Mouse (Mus musculus): ENCODE measurements at regions not wholly inside any gene's neighbourhood (a gene's known extent, or its start where the extent isn't known, plus 50 kb on each side); places are given as distances from the start of the nearest gene placed in this dataset.

DNA sequence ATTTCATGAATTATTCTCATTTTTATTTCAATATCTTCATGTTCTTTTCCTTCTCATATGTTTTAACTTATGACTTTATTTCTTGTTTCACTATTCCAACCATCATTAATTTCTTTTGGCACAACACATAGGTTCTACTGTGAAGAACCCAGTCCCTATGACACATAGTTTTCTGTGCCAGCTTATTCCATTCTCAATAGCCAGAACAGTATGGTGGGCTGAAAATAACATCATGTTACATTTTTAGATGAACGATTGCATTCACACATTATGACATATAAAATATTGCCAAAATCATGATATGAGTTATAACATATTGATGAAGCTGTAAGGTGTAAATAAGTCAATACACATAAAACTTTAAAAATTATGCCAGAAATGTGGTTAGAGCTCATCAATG lies 982.4 kb downstream of the Gsdmc2 start:
- H3K79me2 ChIP-seq (ENCODE audit: inconsistent target), result no peaks in the 10 kb centered on the region
- H3K36me3 ChIP-seq (ENCODE audit: inconsistent target), result no peaks in the 10 kb centered on the region
- 100% methylated on average over 1 of the region's 1 CpGs for WGBS (ENCODE audit: missing documents)
- no peak overlapping the region for H3K27ac ChIP-seq
- no peak overlapping the region for H3K4me3 ChIP-seq (ENCODE audit: inconsistent target)

DNA sequence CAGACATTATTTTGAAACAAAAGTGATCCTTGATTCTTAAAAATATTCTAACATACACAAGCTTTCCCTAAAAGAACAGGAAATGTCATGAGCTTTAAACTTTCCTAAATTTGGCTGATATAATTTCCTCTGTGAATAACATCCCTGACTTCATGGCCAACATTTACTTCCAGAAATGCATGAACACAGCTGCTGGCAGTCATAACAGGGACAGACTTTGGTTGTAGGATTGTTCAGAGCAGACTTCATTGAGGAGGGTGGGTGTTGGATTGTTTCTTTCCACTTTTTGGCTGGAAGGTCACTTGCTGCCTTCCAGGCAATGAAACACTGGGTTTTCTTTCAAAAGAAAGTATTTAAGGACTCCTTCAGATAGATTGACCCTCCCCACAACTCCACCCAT lies 983.6 kb downstream of the Gsdmc2 start:
- no peak overlapping the region for H3K4me3 ChIP-seq (ENCODE audit: inconsistent target)
- no peak overlapping the region for H3K27ac ChIP-seq

DNA sequence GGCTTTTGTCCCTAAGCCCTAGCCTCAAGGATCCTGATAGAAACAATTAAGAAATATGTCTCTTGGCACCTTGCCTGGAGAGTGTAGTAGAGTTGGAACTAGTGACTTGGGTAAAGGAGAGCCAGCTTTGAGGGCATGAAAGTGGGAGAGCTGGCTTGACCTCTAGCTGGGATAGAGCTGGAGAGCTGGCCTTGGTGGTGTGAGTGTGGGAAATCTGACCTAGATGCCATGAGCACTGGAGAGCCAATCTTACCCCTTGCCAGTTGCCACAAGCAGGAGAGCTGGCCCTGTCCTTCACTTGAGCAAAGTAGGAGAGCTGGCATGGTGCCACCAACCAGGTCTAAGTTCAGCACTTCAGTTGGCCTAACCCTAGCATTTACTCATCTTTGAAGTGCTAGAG lies 995.7 kb downstream of the Gsdmc2 start:
- Histone ChIP-seq H3K4me3 (ENCODE audit: inconsistent target) (no peak overlapping the region), H3K27ac (no peak overlapping the region), H3K36me3 (ENCODE audit: inconsistent target) (no peaks in the 10 kb centered on the region), H3K79me2 (ENCODE audit: inconsistent target) (no peaks in the 10 kb centered on the region)

More for the DNA sequence above, 983.6 kb downstream of the Gsdmc2 start:
- H3K36me3 ChIP-seq (ENCODE audit: inconsistent target), result no peaks in the 10 kb centered on the region
- no peaks in the 10 kb centered on the region for H3K79me2 ChIP-seq (ENCODE audit: inconsistent target)

DNA sequence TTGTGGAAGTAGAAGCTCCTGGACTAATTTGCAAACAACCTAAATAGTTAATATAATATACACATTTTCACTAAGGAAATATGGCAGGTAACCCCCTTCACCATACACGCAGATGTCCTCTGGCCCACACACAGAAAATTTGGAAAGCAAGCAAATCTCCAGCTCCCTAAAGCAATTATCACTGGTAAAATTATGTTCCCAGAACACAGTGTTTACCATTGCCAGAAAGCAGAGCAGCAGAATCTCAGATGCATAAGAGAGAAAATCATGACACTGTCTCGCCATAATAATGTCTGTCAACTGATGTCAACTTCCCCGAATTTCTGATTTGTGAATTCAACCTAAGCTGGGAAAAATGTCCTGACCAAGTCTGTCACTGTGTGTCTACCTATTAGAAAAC lies 999.1 kb downstream of the Gsdmc2 start:
- WGBS (ENCODE audit: missing documents), result 86% methylated on average over 3 of the region's 3 CpGs
- H3K27ac ChIP-seq, result no peak overlapping the region
- H3K36me3 ChIP-seq (ENCODE audit: inconsistent target), result no peaks in the 10 kb centered on the region

DNA sequence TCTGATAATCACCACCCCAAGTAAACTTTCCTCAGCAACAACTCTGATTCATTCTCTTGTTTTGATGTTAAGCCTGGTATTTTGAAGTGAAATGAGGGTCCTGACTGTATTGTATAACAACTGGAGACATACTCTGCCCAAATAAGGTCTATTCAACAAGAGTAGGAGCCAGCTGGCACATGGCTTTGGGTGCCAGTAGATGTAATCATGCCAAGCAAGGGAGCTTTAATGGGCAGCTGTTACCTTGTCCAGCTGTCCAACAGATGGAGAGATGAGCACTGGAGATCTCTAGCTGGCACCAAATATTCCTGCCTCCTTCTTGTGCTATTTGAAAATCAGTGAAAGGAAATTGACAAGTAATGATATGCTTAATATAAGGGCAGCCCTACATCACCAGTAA lies 1019.4 kb downstream of the Gsdmc2 start:
- Histone ChIP-seq H3K79me2 (ENCODE audit: inconsistent target) (no peaks in the 10 kb centered on the region), H3K36me3 (ENCODE audit: inconsistent target) (no peaks in the 10 kb centered on the region), H3K4me3 (ENCODE audit: inconsistent target) (no peak overlapping the region), H3K27ac (no peak overlapping the region)

More for the DNA sequence above, 999.1 kb downstream of the Gsdmc2 start:
- Histone ChIP-seq H3K79me2 (ENCODE audit: inconsistent target) (no peaks in the 10 kb centered on the region), H3K4me3 (ENCODE audit: inconsistent target) (no peak overlapping the region)

DNA sequence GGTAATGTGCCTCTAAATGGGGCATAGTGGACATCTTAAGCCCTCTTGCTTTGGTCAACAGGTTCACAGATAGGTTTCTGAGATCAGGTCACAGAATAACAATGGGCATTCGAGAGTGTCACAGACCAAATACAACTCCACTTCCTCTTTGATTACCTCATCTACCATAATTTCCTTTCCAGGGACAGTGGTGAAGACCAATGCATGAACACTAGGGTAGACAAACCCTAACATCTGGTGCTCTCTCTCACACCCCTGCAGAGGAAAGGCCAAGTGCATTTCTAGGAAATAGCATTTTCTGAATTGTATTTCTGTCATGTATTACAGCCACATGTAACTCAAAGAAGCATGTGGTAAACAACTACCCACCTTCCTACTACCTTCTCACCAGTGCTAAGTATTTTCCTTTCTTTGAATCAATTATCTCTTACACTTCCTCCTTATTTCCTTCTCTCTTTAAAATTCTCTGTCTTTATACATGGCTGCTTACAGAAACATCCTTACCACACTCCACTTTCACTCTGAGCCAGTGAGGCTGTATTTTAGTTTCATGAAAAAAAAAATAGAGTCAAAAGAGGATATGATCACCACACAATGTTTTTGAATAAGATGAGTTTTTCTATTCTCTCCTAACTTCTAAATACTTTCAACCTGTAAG lies 1021.0 kb downstream of the Gsdmc2 start:
- H3K79me2 ChIP-seq (ENCODE audit: inconsistent target), result no peaks in the 10 kb centered on the region
- no peaks in the 10 kb centered on the region for H3K36me3 ChIP-seq (ENCODE audit: inconsistent target)
- WGBS (ENCODE audit: missing documents), result 17% methylated on average over 1 of the region's 1 CpGs
- no peak overlapping the region for H3K27ac ChIP-seq
- H3K4me3 ChIP-seq (ENCODE audit: inconsistent target), result no peak overlapping the region

DNA sequence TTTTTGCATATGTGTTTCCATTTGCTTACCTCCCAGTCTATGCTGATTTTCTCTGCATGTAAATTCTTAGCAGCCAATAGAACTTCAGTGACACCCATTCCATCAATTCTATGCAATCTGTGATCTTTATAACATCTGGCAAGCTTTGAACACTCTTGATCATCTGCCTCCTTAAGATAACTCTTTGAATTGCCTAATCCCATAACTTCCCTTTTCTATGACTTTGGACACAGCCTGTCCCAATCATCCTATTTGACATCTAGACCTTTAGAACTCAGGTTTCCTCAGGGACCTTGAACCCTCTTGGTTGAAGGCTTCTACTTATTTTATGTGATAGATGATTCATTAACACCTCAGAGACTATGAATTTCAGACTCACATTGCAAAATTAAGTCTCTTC lies 1022.7 kb downstream of the Gsdmc2 start:
- Histone ChIP-seq H3K36me3 (ENCODE audit: inconsistent target) (no peaks in the 10 kb centered on the region), H3K27ac (no peak overlapping the region), H3K79me2 (ENCODE audit: inconsistent target) (no peaks in the 10 kb centered on the region), H3K4me3 (ENCODE audit: inconsistent target) (no peak overlapping the region)

DNA sequence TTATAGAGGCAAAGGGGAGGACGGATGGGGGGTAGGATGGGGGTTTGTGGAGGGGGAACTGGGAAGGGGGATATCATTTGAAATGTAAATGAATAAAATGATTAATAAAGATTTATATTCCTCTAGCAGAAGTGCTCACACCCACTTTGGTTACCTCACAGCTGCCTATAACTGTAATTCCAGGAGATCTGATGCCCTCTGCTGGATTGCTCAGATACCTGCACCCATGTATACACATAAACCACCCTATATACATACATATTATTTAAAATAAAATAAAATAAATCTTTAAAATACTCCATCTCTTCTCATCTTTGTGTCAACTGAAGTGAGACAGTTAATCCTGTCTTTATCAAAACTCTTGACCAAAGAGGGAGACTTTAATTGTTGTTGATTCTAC lies 1031.9 kb downstream of the Gsdmc2 start:
- Histone ChIP-seq H3K79me2 (ENCODE audit: inconsistent target) (no peaks in the 10 kb centered on the region), H3K4me3 (ENCODE audit: inconsistent target) (no peak overlapping the region), H3K27ac (no peak overlapping the region), H3K36me3 (ENCODE audit: inconsistent target) (no peaks in the 10 kb centered on the region)
- WGBS (ENCODE audit: missing documents), result 88% methylated on average over 1 of the region's 1 CpGs

DNA sequence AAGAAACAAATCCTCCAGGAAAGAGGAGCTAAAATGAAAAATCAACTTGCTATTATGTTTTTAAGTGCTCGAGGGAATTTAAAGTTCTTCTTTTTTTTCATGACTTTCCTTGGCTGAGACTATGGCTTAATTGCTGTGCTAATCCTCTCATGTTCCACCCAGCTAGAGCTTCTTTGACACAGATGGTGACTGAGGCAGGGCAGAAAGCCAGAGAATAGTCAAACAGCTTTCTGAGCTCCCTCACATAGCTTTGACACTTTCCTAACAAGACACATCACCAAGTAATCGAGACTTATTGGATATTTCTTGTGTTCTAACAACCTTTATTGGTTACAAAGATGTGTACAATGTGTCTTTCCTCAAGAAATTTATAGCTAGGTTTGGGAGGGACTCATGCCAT lies 1033.0 kb downstream of the Gsdmc2 start:
- WGBS (ENCODE audit: missing documents), result 83% methylated on average over 2 of the region's 2 CpGs
- Histone ChIP-seq H3K27ac (no peak overlapping the region), H3K36me3 (ENCODE audit: inconsistent target) (no peaks in the 10 kb centered on the region), H3K4me3 (ENCODE audit: inconsistent target) (no peak overlapping the region), H3K79me2 (ENCODE audit: inconsistent target) (no peaks in the 10 kb centered on the region)

DNA sequence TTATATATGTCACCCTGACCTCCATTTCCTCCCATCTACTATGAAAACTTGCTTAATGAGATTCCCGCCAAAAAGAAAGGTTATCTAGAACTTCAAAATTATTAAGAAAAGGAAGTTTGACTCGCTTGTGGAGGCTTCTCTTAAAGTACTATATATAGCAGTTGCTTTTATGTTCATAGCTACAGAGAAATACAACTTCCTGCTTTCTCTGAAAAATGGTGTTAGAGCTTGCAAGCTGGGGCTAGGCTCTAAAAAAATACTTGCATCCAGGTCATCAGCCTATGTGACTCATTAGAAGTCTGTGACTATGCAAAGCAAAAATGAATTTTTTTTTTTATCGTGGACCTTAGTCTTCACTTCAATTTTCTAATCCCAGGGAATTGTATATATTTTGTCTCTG lies 1035.7 kb downstream of the Gsdmc2 start:
- Histone ChIP-seq H3K36me3 (ENCODE audit: inconsistent target) (no peaks in the 10 kb centered on the region), H3K27ac (no peak overlapping the region), H3K79me2 (ENCODE audit: inconsistent target) (no peaks in the 10 kb centered on the region), H3K4me3 (ENCODE audit: inconsistent target) (no peak overlapping the region)
- 11% methylated on average over 3 of the region's 3 CpGs for WGBS (ENCODE audit: missing documents)

DNA sequence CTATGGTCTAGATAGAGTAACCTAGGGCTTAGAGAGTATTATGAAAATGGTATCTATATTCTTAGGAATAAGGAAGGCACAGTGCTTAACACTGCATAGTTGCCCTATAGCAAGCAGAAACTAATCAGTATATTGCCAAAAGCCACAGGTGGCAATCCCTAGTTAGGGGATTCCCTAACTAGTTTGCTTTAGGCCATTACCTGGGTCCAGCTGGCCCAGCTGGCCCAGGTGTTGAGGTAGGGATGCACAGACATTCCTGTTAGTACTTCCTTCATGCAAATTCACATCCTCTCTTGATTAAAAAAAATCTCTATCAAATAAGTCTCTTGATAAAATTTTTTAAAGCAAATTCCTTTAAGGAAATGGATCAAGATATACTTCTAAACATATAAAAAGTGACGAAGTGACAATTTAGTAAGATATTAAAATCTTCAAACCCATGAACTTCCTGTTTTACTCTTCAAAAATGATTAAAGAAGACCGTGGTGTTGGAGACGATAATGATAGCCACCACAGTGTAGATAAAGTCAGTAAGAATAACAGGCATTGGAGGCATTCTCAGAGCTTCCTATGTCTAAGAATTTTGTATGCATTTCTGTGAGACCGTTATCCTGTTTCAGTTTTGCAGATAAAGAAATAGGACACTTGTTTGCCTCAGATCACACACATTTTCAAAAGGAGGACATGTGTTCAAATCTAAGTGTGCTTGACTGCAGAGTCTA lies 1036.7 kb downstream of the Gsdmc2 start:
- no peak overlapping the region for H3K27ac ChIP-seq
- H3K79me2 ChIP-seq (ENCODE audit: inconsistent target), result no peaks in the 10 kb centered on the region
- no peaks in the 10 kb centered on the region for H3K36me3 ChIP-seq (ENCODE audit: inconsistent target)
- 79% methylated on average over 4 of the region's 4 CpGs for WGBS (ENCODE audit: missing documents)
- H3K4me3 ChIP-seq (ENCODE audit: inconsistent target), result no peak overlapping the region

DNA sequence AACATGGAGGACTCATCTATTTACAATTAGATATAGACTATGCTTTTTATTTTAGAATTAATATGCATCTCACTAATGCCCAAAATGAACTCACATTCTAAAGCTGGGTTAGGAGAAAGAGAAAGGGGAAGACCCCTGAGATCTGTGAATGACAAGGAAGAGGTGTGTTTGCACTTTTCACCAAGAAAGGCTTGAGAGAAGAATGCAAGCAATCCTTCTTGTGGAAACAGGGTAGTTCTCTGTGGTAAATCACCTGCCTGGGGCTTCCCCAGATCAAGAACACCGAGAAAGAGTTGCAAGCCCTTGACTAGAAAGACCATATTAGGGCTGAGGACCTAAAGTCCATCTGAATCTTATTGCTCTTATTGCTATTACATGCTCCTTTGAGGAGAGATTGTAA lies 1037.6 kb downstream of the Gsdmc2 start:
- WGBS (ENCODE audit: missing documents), result 0% methylated on average over 1 of the region's 1 CpGs
- Histone ChIP-seq H3K36me3 (ENCODE audit: inconsistent target) (no peaks in the 10 kb centered on the region), H3K4me3 (ENCODE audit: inconsistent target) (no peak overlapping the region), H3K27ac (no peak overlapping the region), H3K79me2 (ENCODE audit: inconsistent target) (no peaks in the 10 kb centered on the region)

DNA sequence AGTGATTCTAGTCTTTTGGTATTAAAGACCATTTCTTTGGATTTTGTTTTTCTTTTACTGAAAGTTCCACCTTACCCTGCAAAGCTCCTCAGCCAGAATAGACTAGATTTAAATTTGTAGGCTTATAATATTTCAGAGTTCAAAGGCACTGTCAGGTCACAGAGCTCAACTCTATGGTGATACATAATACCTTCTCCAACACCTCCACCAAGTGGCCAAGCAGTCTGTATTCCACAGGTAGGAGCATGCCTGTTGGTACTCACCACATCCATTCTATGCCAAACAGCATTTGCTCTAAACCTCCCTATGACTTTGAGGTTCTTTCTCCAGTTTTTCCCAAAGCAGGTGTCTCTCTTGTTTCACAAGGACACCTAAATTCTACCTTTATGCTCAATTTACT lies 1042.2 kb downstream of the Gsdmc2 start:
- no peaks in the 10 kb centered on the region for H3K79me2 ChIP-seq (ENCODE audit: inconsistent target)
- H3K36me3 ChIP-seq (ENCODE audit: inconsistent target), result no peaks in the 10 kb centered on the region
- no peak overlapping the region for H3K4me3 ChIP-seq (ENCODE audit: inconsistent target)
- no peak overlapping the region for H3K27ac ChIP-seq

DNA sequence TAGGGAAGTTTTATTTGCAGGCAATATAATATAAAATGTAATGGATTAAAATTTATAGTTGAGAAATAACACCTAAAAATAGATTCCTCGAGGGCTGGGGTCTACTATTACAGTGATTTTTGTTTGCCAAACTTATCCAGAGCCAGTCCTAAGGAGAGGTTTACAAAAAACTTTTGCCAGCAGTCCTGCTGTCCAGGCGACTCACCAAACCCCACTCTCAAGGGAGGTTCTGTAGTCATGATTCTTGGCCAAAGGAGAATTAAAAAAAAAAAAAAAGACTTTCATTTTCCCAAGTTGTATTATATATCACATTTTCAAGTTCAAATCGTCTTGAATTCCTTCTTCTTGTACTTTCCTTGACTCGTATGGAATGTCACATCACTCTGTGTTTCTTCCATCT lies 1046.2 kb downstream of the Gsdmc2 start:
- H3K79me2 ChIP-seq (ENCODE audit: inconsistent target), result no peaks in the 10 kb centered on the region
- WGBS (ENCODE audit: missing documents), result 89% methylated on average over 4 of the region's 4 CpGs
- no peaks in the 10 kb centered on the region for H3K36me3 ChIP-seq (ENCODE audit: inconsistent target)
- no peak overlapping the region for H3K27ac ChIP-seq
- H3K4me3 ChIP-seq (ENCODE audit: inconsistent target), result no peak overlapping the region

DNA sequence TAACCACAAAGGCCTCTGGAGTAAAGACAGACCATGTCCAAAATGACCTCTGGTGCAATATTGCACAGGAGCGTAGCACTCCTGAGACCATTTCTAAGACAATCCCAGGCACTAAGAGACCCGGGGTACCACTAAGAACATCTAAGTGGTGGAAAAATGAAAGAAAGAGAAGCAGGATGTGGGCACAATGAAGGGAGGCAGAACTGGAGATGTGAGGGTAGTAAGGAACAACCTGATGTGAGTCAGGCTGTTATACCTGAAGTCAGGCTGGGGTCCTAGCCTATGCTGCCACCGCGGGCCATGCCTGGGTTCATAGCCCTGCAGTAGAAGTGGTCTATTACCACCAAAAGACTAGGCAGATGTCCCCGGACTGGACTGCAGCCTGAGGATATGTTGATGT lies 1051.4 kb downstream of the Gsdmc2 start:
- Histone ChIP-seq H3K4me3 (ENCODE audit: inconsistent target) (no peak overlapping the region), H3K36me3 (ENCODE audit: inconsistent target) (no peaks in the 10 kb centered on the region), H3K27ac (no peak overlapping the region), H3K79me2 (ENCODE audit: inconsistent target) (no peaks in the 10 kb centered on the region)
- 100% methylated on average over 4 of the region's 5 CpGs for WGBS (ENCODE audit: missing documents)

DNA sequence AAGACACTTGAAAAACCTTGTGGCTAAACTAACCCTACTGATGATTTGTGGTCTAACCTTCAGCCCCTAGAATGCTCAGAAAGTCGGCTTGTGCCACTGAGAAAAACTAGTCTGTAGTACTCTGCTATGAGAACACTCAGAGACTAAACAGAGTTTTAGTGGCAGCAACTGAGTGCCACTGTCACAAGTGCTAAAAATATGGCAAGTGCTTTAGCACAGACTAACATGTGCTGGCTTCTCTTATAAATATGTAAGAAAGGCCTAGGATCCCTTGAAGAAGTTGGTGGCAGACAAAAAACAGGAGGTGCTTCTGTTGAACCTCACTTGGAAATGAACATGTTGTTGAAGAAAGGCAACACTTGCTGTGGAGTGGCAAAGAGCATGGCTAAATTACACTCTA lies 1052.9 kb downstream of the Gsdmc2 start:
- Histone ChIP-seq H3K4me3 (ENCODE audit: inconsistent target) (no peak overlapping the region), H3K27ac (no peak overlapping the region), H3K36me3 (ENCODE audit: inconsistent target) (no peaks in the 10 kb centered on the region), H3K79me2 (ENCODE audit: inconsistent target) (no peaks in the 10 kb centered on the region)
- WGBS (ENCODE audit: missing documents), result 65% methylated on average over 1 of the region's 1 CpGs

Data from macrophage (primary cell).